Mouse (Mus musculus): ENCODE results near the gene Tac2. TPM values are rescaled to one million over a fixed set of nuclear protein-coding genes. Genes with fewer than 3 reads are reported as not detected.

The Tac2 gene
- polyA plus RNA-seq, 1 experiment from 2014 or later, result 4.5 TPM

DNA sequence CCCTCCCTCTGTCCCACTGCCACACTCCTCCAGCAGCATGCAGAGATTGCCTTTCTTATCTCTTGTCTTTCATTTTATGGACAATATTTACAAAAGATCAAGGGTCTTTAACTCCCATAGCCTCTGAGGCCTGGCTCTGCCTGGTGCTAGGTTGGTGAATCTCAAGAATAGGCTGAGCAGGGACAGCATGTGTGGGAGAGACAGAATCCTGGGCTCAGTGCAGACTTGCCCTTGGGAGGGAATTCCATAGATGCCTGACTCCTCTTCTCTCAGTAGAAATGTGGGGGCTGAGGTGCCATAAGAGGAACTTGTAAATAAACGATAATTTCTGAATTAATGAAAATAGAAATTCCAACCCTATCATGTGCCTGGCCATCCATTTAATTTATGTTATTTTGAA, 42.3 kb downstream of the Tac2 start:
- H3K27me3 ChIP-seq, result no peaks in the 10 kb centered on the region
- 86% methylated on average over 1 of the region's 1 CpGs for WGBS
- ATAC-seq (replicated peaks), result no peak

DNA sequence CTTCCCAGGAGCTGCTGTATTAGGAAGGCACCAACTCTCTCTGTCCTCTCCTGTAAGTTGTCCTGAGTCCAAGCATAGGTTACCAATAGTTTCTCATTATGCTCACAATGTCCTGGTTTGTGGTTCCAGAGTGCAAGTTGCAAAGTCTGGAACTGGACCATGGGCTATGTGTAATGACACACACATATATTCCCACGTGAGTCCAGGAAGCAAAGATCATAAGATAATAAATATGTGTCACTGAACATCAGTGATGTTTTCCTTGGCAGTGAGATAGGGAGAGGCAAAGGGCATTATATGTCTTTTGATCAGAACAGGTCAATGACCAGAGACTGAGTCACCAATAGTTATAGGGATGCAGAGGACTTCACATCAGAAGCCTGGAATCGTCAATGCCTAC, 51.7 kb downstream of the Tac2 start, which contains the start of gene Rdh9:
TSS of gene Rdh9 (plus strand) at position 376 of the 400 bp plus-strand sequence.
- 84% methylated on average over 2 of the region's 2 CpGs for WGBS
- no peak for ATAC-seq (replicated peaks)

More for the DNA sequence above, 42.3 kb downstream of the Tac2 start:
- H3K9ac ChIP-seq (replicated peaks), result no peak overlapping the region
- H3K4me1 ChIP-seq, result no peaks in the 10 kb centered on the region
- H3K4me2 ChIP-seq (replicated peaks), result no peak overlapping the region
- H3K27ac ChIP-seq (replicated peaks), result no peak overlapping the region
- no peak overlapping the region for H3K4me3 ChIP-seq
- no peaks in the 10 kb centered on the region for H3K9me3 ChIP-seq
- H3K36me3 ChIP-seq, result no peaks in the 10 kb centered on the region

More for the DNA sequence above, 51.7 kb downstream of the Tac2 start, which contains the start of gene Rdh9:
- Histone ChIP-seq H3K27me3 (no peaks in the 10 kb centered on the region), H3K9ac (replicated peaks) (no peak within 1 kb of the TSS), H3K36me3 (no peaks in the 10 kb centered on the region), H3K4me3 (no peak within 1 kb of the TSS), H3K27ac (replicated peaks) (no peak within 1 kb of the TSS), H3K9me3 (no peaks in the 10 kb centered on the region), H3K4me2 (replicated peaks) (no peak within 1 kb of the TSS), H3K4me1 (no peaks in the 10 kb centered on the region)

Other genes starting within 250 kb of the Tac2 start
- 1.5 and 1.6 TPM in 2 replicates for gene Stac3, start 222.8 kb upstream of the Tac2 start, polyA plus RNA-seq (2015; fragmentation: Nextera tagmentation; extraction: Ambion mirVana)
- 17.1 and 18.0 TPM in 2 replicates for gene Ndufa4l2, start 209.5 kb upstream of the Tac2 start, polyA plus RNA-seq (2015; fragmentation: Nextera tagmentation; extraction: Ambion mirVana)
- gene Shmt2, start 202.0 kb upstream of the Tac2 start, polyA plus RNA-seq (2015; fragmentation: Nextera tagmentation; extraction: Ambion mirVana), result 75.2 and 78.5 TPM in 2 replicates
- gene Nxph4, start 189.9 kb upstream of the Tac2 start, polyA plus RNA-seq (2015; fragmentation: Nextera tagmentation; extraction: Ambion mirVana), result 38.9 and 40.2 TPM in 2 replicates
- 93.1 and 95.7 TPM in 2 replicates for gene Lrp1, start 103.3 kb upstream of the Tac2 start, polyA plus RNA-seq (2015; fragmentation: Nextera tagmentation; extraction: Ambion mirVana)
- gene Stat6, start 81.5 kb upstream of the Tac2 start, polyA plus RNA-seq (2015; fragmentation: Nextera tagmentation; extraction: Ambion mirVana), result 3.4 and 3.7 TPM in 2 replicates
- gene Nemp1, start 57.6 kb upstream of the Tac2 start, polyA plus RNA-seq (2015; fragmentation: Nextera tagmentation; extraction: Ambion mirVana), result 4.8 and 5.8 TPM in 2 replicates
- 2.9 and 3.9 TPM in 2 replicates for gene Nab2, start 55.9 kb upstream of the Tac2 start, polyA plus RNA-seq (2015; fragmentation: Nextera tagmentation; extraction: Ambion mirVana)
- 0.87 and 1.1 TPM in 2 replicates for gene Myo1a, start 19.3 kb upstream of the Tac2 start, polyA plus RNA-seq (2015; fragmentation: Nextera tagmentation; extraction: Ambion mirVana)
- 4.0 and 4.1 TPM in 2 replicates for gene Zbtb39, start 15.1 kb downstream of the Tac2 start, polyA plus RNA-seq (2015; fragmentation: Nextera tagmentation; extraction: Ambion mirVana)
- gene Gpr182, start 27.3 kb downstream of the Tac2 start, polyA plus RNA-seq (2015; fragmentation: Nextera tagmentation; extraction: Ambion mirVana), result 0.60 and 0.74 TPM in 2 replicates
- gene Rdh1, start 35.2 kb downstream of the Tac2 start, polyA plus RNA-seq (2015; fragmentation: Nextera tagmentation; extraction: Ambion mirVana), result not detected in 2 replicates
- gene Rdh16f1, start 35.3 kb downstream of the Tac2 start, polyA plus RNA-seq (2015; fragmentation: Nextera tagmentation; extraction: Ambion mirVana), result not detected in 2 replicates
- gene Rdh9, start 51.9 kb downstream of the Tac2 start, polyA plus RNA-seq (2015; fragmentation: Nextera tagmentation; extraction: Ambion mirVana), result 0.22 and 0.24 TPM in 2 replicates
- 0.08 TPM in 1 of 2 replicates, not detected in the other for gene Rdh16, start 76.7 kb downstream of the Tac2 start, polyA plus RNA-seq (2015; fragmentation: Nextera tagmentation; extraction: Ambion mirVana)
- gene Rdh19, start 125.5 kb downstream of the Tac2 start, polyA plus RNA-seq (2015; fragmentation: Nextera tagmentation; extraction: Ambion mirVana), result not detected in 2 replicates
- not detected in 2 replicates for gene Rdh16f2, start 142.0 kb downstream of the Tac2 start, polyA plus RNA-seq (2015; fragmentation: Nextera tagmentation; extraction: Ambion mirVana)
- not detected in 2 replicates for gene Rdh7, start 164.3 kb downstream of the Tac2 start, polyA plus RNA-seq (2015; fragmentation: Nextera tagmentation; extraction: Ambion mirVana)
- gene Sdr9c7, start 174.0 kb downstream of the Tac2 start, polyA plus RNA-seq (2015; fragmentation: Nextera tagmentation; extraction: Ambion mirVana), result not detected in 2 replicates

Data from forebrain, embryonic 15.5 days (tissue).